Mouse (Mus musculus) liver, embryonic 16.5 days (tissue): ENCODE data around the gene Ccl5. TPM values are rescaled to one million over a fixed set of nuclear protein-coding genes. Genes with fewer than 3 reads are reported as not detected.
A peak's percentile ranks its signal among the peaks of the same experiment; 100 is the strongest.

ENCODE experiments used
- ATAC-seq: fragments of 200-750 bp; cut with Nextera tagmentation; 2 replicates; pipeline ENCODE4 v1.8.0; 2017; ENCODE audit warnings: low read depth, mild to moderate bottlenecking, moderate number of reproducible peaks, moderate library complexity
- H3K27ac ChIP-seq: fragments of 300-500 bp; sonication (generic); 2 replicates; pipeline ENCODE4 v1.5.1; 2014; ENCODE audit warnings: mild to moderate bottlenecking, low read length
- H3K27me3 ChIP-seq: fragments of 300-500 bp; sonication (generic); 2 replicates; pipeline ENCODE4 v1.6.1; 2014; ENCODE audit warnings: low read depth, low read length, mixed read lengths; ENCODE audit not compliant: control insufficient read depth, insufficient read depth
- H3K36me3 ChIP-seq: fragments of 300-500 bp; sonication (generic); 2 replicates; pipeline ENCODE4 v1.6.1; 2014; ENCODE audit warnings: mild to moderate bottlenecking; ENCODE audit not compliant: control insufficient read depth, insufficient read depth
- H3K4me1 ChIP-seq: fragments of 300-500 bp; sonication (generic); 2 replicates; pipeline ENCODE4 v1.6.1; 2014; ENCODE audit warnings: low read depth, low read length, mixed read lengths; ENCODE audit not compliant: control insufficient read depth
- H3K4me2 ChIP-seq: fragments of 300-500 bp; sonication (generic); 2 replicates; pipeline ENCODE4 v1.6.1; 2014; ENCODE audit warnings: low read depth, low read length, mixed read lengths
- H3K4me3 ChIP-seq: fragments of 300-500 bp; sonication (generic); 2 replicates; pipeline ENCODE4 v1.5.1; 2014; ENCODE audit warnings: low read depth, mild to moderate bottlenecking, low read length
- H3K9ac ChIP-seq: fragments of 300-500 bp; sonication (generic); 2 replicates; pipeline ENCODE4 v1.6.1; 2014; ENCODE audit warnings: low read depth, low read length
- H3K9me3 ChIP-seq: fragments of 300-500 bp; sonication (generic); replicated peaks from 2 replicates; pipeline ENCODE4 v1.6.1; 2016; ENCODE audit warnings: low read length; ENCODE audit not compliant: control insufficient read depth
- WGBS: fragments of 180-500 bp; shearing (Covaris S2); extraction: QIAGEN DNeasy Blood & Tissue Kit; methylation state at CpG from one replicate; pipeline ENCODE4 v1.1.7; 2014; ENCODE audit not compliant: insufficient replicate concordance; 5-methylcytosine and 5-hydroxymethylcytosine counted together
- polyA plus RNA-seq: library from polyadenylated mRNA; unstranded; fragments of >200 nt; fragmentation: Nextera tagmentation; extraction: Ambion mirVana; gene quantifications from 2 replicates; pipeline ENCODE4 v1.2.1, GENCODE M21; 2015

The Ccl5 gene
- polyA plus RNA-seq, 1 experiment from 2014 or later: 1.7 TPM

- no peaks in the 10 kb centered on the region for H3K36me3 ChIP-seq
- no peaks in the 10 kb centered on the region; the same call in none of the 2 replicates for H3K4me1 ChIP-seq
- H3K9me3 ChIP-seq: no peaks in the 10 kb centered on the region
- no peaks in the 10 kb centered on the region for H3K27me3 ChIP-seq
- no peak overlapping the region for H3K9ac ChIP-seq
- no peak for ATAC-seq
- no peak overlapping the region for H3K4me3 ChIP-seq
- no peak overlapping the region for H3K4me2 ChIP-seq
- no peak overlapping the region for H3K27ac ChIP-seq
- WGBS: 70% methylated on average over 9 of the region's 9 CpGs
These were observed 37.7 kb upstream of the Ccl5 start for GRCm38 (mm10) chr11:83568061-83568460.

- no peak overlapping the region for H3K27ac ChIP-seq
- 66% methylated on average over 7 of the region's 7 CpGs for WGBS
These were observed 37.0 kb upstream of the Ccl5 start for GRCm38 (mm10) chr11:83567311-83567710.

GRCm38 (mm10) chr11:83566617-83567016, 36.3 kb upstream of the Ccl5 start:
- Histone ChIP-seq H3K27ac (no peak overlapping the region), H3K4me2 (no peak overlapping the region), H3K9me3 (no peaks in the 10 kb centered on the region), H3K9ac (no peak overlapping the region), H3K27me3 (no peaks in the 10 kb centered on the region), H3K4me1 (no peaks in the 10 kb centered on the region; the same call in none of the 2 replicates), H3K36me3 (no peaks in the 10 kb centered on the region), H3K4me3 (no peak overlapping the region)
- no peak for ATAC-seq

More at GRCm38 (mm10) chr11:83567311-83567710, 37.0 kb upstream of the Ccl5 start:
- no peaks in the 10 kb centered on the region; the same call in none of the 2 replicates for H3K4me1 ChIP-seq
- H3K36me3 ChIP-seq: no peaks in the 10 kb centered on the region
- no peak overlapping the region for H3K4me2 ChIP-seq
- no peaks in the 10 kb centered on the region for H3K9me3 ChIP-seq
- no peak overlapping the region for H3K4me3 ChIP-seq
- H3K9ac ChIP-seq: no peak overlapping the region
- ATAC-seq: no peak
- H3K27me3 ChIP-seq: no peaks in the 10 kb centered on the region

GRCm38 (mm10) chr11:83563754-83564153, 33.4 kb upstream of the Ccl5 start:
- Histone ChIP-seq H3K4me3 (no peak overlapping the region), H3K27me3 (no peaks in the 10 kb centered on the region), H3K36me3 (no peaks in the 10 kb centered on the region), H3K4me2 (no peak overlapping the region), H3K9me3 (no peaks in the 10 kb centered on the region), H3K27ac (no peak overlapping the region), H3K9ac (no peak overlapping the region), H3K4me1 (no peaks in the 10 kb centered on the region; the same call in 1 of the 2 replicates)
- 48% methylated on average over 2 of the region's 2 CpGs for WGBS
- ATAC-seq: no peak

- Histone ChIP-seq H3K9ac (no peak overlapping the region), H3K4me1 (no peaks in the 10 kb centered on the region; the same call in 1 of the 2 replicates), H3K27me3 (no peaks in the 10 kb centered on the region), H3K36me3 (no peaks in the 10 kb centered on the region), H3K4me3 (no peak overlapping the region), H3K27ac (peak overlapping the region; percentile 41), H3K9me3 (no peaks in the 10 kb centered on the region), H3K4me2 (no peak overlapping the region)
- peak; percentile 81 for ATAC-seq
- 26% methylated on average over 6 of the region's 6 CpGs for WGBS
These were observed 32.1 kb upstream of the Ccl5 start for GRCm38 (mm10) chr11:83562311-83562887.

- Histone ChIP-seq H3K27ac (no peak overlapping the region), H3K27me3 (no peaks in the 10 kb centered on the region), H3K4me2 (no peak overlapping the region), H3K9ac (no peak overlapping the region), H3K9me3 (no peaks in the 10 kb centered on the region), H3K4me3 (no peak overlapping the region), H3K4me1 (no peaks in the 10 kb centered on the region; the same call in 1 of the 2 replicates), H3K36me3 (no peaks in the 10 kb centered on the region)
- 27% methylated on average over 6 of the region's 6 CpGs for WGBS
- ATAC-seq: no peak
These were observed 30.1 kb upstream of the Ccl5 start for GRCm38 (mm10) chr11:83560405-83560804.

- WGBS: 71% methylated on average over 10 of the region's 10 CpGs
- no peak overlapping the region for H3K9ac ChIP-seq
- no peak overlapping the region for H3K4me2 ChIP-seq
- no peaks in the 10 kb centered on the region for H3K36me3 ChIP-seq
- H3K9me3 ChIP-seq: no peaks in the 10 kb centered on the region
- no peaks in the 10 kb centered on the region for H3K4me1 ChIP-seq
- no peak for ATAC-seq
- H3K27me3 ChIP-seq: no peaks in the 10 kb centered on the region
- H3K4me3 ChIP-seq: no peak overlapping the region
- H3K27ac ChIP-seq: no peak overlapping the region
These were observed 26.8 kb upstream of the Ccl5 start for GRCm38 (mm10) chr11:83557074-83557473.

GRCm38 (mm10) chr11:83556085-83556781, 25.9 kb upstream of the Ccl5 start:
- Histone ChIP-seq H3K27me3 (no peaks in the 10 kb centered on the region), H3K9me3 (no peaks in the 10 kb centered on the region), H3K36me3 (no peaks in the 10 kb centered on the region), H3K27ac (no peak overlapping the region), H3K4me1 (no peaks in the 10 kb centered on the region), H3K4me2 (no peak overlapping the region), H3K4me3 (no peak overlapping the region), H3K9ac (no peak overlapping the region)
- 26% methylated on average over 8 of the region's 8 CpGs for WGBS
- no peak for ATAC-seq

- 66% methylated on average over 5 of the region's 5 CpGs for WGBS
- Histone ChIP-seq H3K27me3 (no peaks in the 10 kb centered on the region), H3K27ac (no peak overlapping the region), H3K4me2 (no peak overlapping the region), H3K36me3 (no peaks in the 10 kb centered on the region), H3K9ac (no peak overlapping the region), H3K4me3 (no peak overlapping the region), H3K4me1 (no peaks in the 10 kb centered on the region), H3K9me3 (no peaks in the 10 kb centered on the region)
- no peak for ATAC-seq
These were observed 21.4 kb upstream of the Ccl5 start for GRCm38 (mm10) chr11:83551668-83552067.
